Mouse (Mus musculus): ENCODE results near the gene Sqstm1. TPM values are rescaled to one million over a fixed set of nuclear protein-coding genes. Genes with fewer than 3 reads are reported as not detected.

Sqstm1 gene
- polyA plus RNA-seq, 1 experiment from 2014 or later = 213 TPM

DNA sequence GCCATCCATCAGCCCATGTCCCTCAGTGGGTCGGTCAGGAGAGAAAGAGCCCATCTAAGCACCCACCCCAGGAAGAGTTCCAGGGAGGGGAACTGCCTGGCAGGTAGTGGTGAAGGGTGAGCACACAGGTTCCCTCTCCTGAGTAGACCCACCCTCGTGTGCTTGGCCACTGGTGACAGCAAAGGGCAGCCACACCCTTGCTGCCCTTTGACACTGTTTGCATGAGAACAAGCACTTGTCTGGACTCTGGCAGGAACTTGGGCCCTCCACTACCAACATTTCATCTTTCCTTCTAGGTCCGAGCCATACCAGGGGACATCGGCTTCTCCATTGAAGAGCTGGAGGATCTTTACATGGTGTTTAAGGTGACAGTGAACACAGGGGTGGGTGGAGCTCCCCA, 51.3 kb downstream of the Sqstm1 start:
- H3K36me3 ChIP-seq = peaks cover 87% of the 10 kb centered on the region
- no peak overlapping the region for H3K9ac ChIP-seq
- no peaks in the 10 kb centered on the region for H3K27me3 ChIP-seq
- H3K4me1 ChIP-seq (replicated peaks) = peaks cover 5% of the 10 kb centered on the region
- WGBS = 68% methylated on average over 4 of the region's 4 CpGs
- no peaks in the 10 kb centered on the region for H3K9me3 ChIP-seq (replicated peaks)
- no peak overlapping the region for H3K4me2 ChIP-seq
- no peak overlapping the region for H3K27ac ChIP-seq
- H3K4me3 ChIP-seq = no peak overlapping the region
- ATAC-seq (replicated peaks; ENCODE audit: insufficient number of reproducible peaks, insufficient read depth, low FRiP score, low read depth) = no peak

GRCm38 (mm10) chr11:50158346-50158745, 52.3 kb downstream of the Sqstm1 start:
- Histone ChIP-seq H3K4me3 (no peak overlapping the region), H3K9me3 (replicated peaks) (no peaks in the 10 kb centered on the region), H3K4me1 (replicated peaks) (peaks cover 5% of the 10 kb centered on the region), H3K4me2 (no peak overlapping the region), H3K27ac (no peak overlapping the region), H3K9ac (no peak overlapping the region), H3K36me3 (peaks cover 86% of the 10 kb centered on the region), H3K27me3 (no peaks in the 10 kb centered on the region)
- WGBS = 87% methylated on average over 7 of the region's 7 CpGs
- no peak for ATAC-seq (replicated peaks; ENCODE audit: insufficient number of reproducible peaks, insufficient read depth, low FRiP score, low read depth)

GRCm38 (mm10) chr11:50156725-50157258, 53.8 kb downstream of the Sqstm1 start:
- Histone ChIP-seq H3K9ac (no peak overlapping the region), H3K27me3 (no peaks in the 10 kb centered on the region), H3K36me3 (peaks cover 90% of the 10 kb centered on the region), H3K4me3 (no peak overlapping the region), H3K9me3 (replicated peaks) (no peaks in the 10 kb centered on the region), H3K4me2 (no peak overlapping the region), H3K27ac (no peak overlapping the region), H3K4me1 (replicated peaks) (peaks cover 2% of the 10 kb centered on the region)
- ATAC-seq (replicated peaks; ENCODE audit: insufficient number of reproducible peaks, insufficient read depth, low FRiP score, low read depth) = no peak
- WGBS = 90% methylated on average over 16 of the region's 16 CpGs

GRCm38 (mm10) chr11:50155785-50156184, 54.8 kb downstream of the Sqstm1 start:
- Histone ChIP-seq H3K36me3 (peaks cover 95% of the 10 kb centered on the region), H3K4me1 (replicated peaks) (no peaks in the 10 kb centered on the region), H3K27ac (no peak overlapping the region), H3K9me3 (replicated peaks) (no peaks in the 10 kb centered on the region), H3K4me2 (no peak overlapping the region), H3K4me3 (no peak overlapping the region), H3K27me3 (no peaks in the 10 kb centered on the region), H3K9ac (no peak overlapping the region)
- ATAC-seq (replicated peaks; ENCODE audit: insufficient number of reproducible peaks, insufficient read depth, low FRiP score, low read depth) = no peak
- 90% methylated on average over 2 of the region's 2 CpGs for WGBS

DNA sequence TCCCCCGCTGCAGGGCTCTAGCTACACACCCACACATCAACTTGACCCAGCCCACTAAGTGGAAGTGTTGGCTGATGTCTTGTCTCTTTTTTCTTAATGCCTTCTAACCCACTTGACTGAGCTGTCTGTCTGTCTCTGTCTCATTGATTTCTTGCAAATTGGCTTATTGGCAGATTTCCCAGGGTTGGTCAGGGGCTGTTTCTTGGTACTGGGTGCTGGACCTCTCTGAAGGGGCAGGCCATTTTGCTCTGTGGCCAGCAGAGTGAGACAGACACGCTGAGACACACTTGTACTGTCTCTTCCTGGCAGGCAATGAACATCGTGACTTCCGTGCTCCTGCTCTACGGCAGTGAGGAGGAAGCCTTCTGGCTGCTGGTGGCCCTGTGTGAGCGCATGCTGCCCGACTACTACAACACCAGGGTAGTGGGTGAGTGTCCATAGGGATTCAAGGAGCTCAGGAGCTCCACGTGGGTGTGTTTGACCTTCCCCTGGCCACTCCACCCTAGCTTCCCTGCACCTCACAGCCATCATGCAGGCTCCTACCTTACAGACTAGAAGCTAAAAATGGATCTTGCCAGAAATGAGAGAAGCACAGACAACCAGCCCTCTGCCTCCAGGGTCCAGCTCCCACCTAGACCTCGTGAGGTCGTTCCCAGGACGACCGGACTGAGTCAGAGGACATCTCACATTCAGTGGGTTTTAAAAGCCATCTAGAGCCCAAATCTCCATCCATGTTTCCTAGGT, 55.7 kb downstream of the Sqstm1 start:
- Histone ChIP-seq H3K4me2 (no peak overlapping the region), H3K9me3 (replicated peaks) (no peaks in the 10 kb centered on the region), H3K27me3 (no peaks in the 10 kb centered on the region), H3K4me1 (replicated peaks) (no peaks in the 10 kb centered on the region), H3K36me3 (peaks cover 95% of the 10 kb centered on the region), H3K4me3 (no peak overlapping the region), H3K9ac (no peak overlapping the region), H3K27ac (no peak overlapping the region)
- 75% methylated on average over 12 of the region's 12 CpGs for WGBS
- no peak for ATAC-seq (replicated peaks; ENCODE audit: insufficient number of reproducible peaks, insufficient read depth, low FRiP score, low read depth)

- H3K9me3 ChIP-seq (replicated peaks) = no peaks in the 10 kb centered on the region
- no peaks in the 10 kb centered on the region for H3K4me1 ChIP-seq (replicated peaks)
- no peak overlapping the region for H3K27ac ChIP-seq
- peaks cover 95% of the 10 kb centered on the region for H3K36me3 ChIP-seq
- H3K27me3 ChIP-seq = no peaks in the 10 kb centered on the region
- WGBS = 71% methylated on average over 9 of the region's 9 CpGs
- ATAC-seq (replicated peaks; ENCODE audit: insufficient number of reproducible peaks, insufficient read depth, low FRiP score, low read depth) = no peak
- no peak overlapping the region for H3K9ac ChIP-seq
- H3K4me3 ChIP-seq = no peak overlapping the region
- H3K4me2 ChIP-seq = no peak overlapping the region
These were observed 56.5 kb downstream of the Sqstm1 start for GRCm38 (mm10) chr11:50154166-50154565.

GRCm38 (mm10) chr11:50151374-50151773, 59.3 kb downstream of the Sqstm1 start:
- Histone ChIP-seq H3K4me1 (replicated peaks) (peaks cover 14% of the 10 kb centered on the region), H3K27me3 (no peaks in the 10 kb centered on the region), H3K4me3 (no peak overlapping the region), H3K4me2 (no peak overlapping the region), H3K9ac (no peak overlapping the region), H3K9me3 (replicated peaks) (no peaks in the 10 kb centered on the region), H3K27ac (no peak overlapping the region), H3K36me3 (peaks cover 81% of the 10 kb centered on the region)
- WGBS = 84% methylated on average over 3 of the region's 3 CpGs
- ATAC-seq (replicated peaks; ENCODE audit: insufficient number of reproducible peaks, insufficient read depth, low FRiP score, low read depth) = no peak

GRCm38 (mm10) chr11:50149603-50150150, 61.0 kb downstream of the Sqstm1 start:
- Histone ChIP-seq H3K27me3 (no peaks in the 10 kb centered on the region), H3K9ac (no peak overlapping the region), H3K36me3 (peaks cover 79% of the 10 kb centered on the region), H3K4me3 (no peak overlapping the region), H3K4me2 (no peak overlapping the region), H3K4me1 (replicated peaks) (peaks cover 14% of the 10 kb centered on the region), H3K27ac (no peak overlapping the region), H3K9me3 (replicated peaks) (no peaks in the 10 kb centered on the region)
- 81% methylated on average over 9 of the region's 9 CpGs for WGBS
- ATAC-seq (replicated peaks; ENCODE audit: insufficient number of reproducible peaks, insufficient read depth, low FRiP score, low read depth) = no peak

Small RNAs within 50 kb of the gene (microRNA-seq; reads per million reads assigned to microRNA genes)
- gene Mir6919 = not detected

Other genes starting within 250 kb of the Sqstm1 start
- 39.6 and 42.8 TPM in 2 replicates for gene Rnf130, start 185.5 kb downstream of the Sqstm1 start, polyA plus RNA-seq (2015; fragmentation: Nextera tagmentation; extraction: Ambion mirVana)
- 25.6 and 33.8 TPM in 2 replicates for gene Tbc1d9b, start 79.4 kb downstream of the Sqstm1 start, polyA plus RNA-seq (2015; fragmentation: Nextera tagmentation; extraction: Ambion mirVana)
- 7.9 and 12.2 TPM in 2 replicates for gene Mrnip, start 36.4 kb downstream of the Sqstm1 start, polyA plus RNA-seq (2015; fragmentation: Nextera tagmentation; extraction: Ambion mirVana)
- 29.2 and 35.5 TPM in 2 replicates for gene Mgat4b, start 63 bp upstream of the Sqstm1 start, polyA plus RNA-seq (2015; fragmentation: Nextera tagmentation; extraction: Ambion mirVana)
- 1.6 and 2.6 TPM in 2 replicates for gene Ltc4s, start 27.8 kb upstream of the Sqstm1 start, polyA plus RNA-seq (2015; fragmentation: Nextera tagmentation; extraction: Ambion mirVana)
- gene Maml1, start 81.5 kb upstream of the Sqstm1 start, polyA plus RNA-seq (2015; fragmentation: Nextera tagmentation; extraction: Ambion mirVana) = 3.2 and 3.8 TPM in 2 replicates
- gene Canx, start 114.8 kb upstream of the Sqstm1 start, polyA plus RNA-seq (2015; fragmentation: Nextera tagmentation; extraction: Ambion mirVana) = 247 and 251 TPM in 2 replicates
- gene Cby3, start 143.6 kb upstream of the Sqstm1 start, polyA plus RNA-seq (2015; fragmentation: Nextera tagmentation; extraction: Ambion mirVana) = 0.20 and 0.30 TPM in 2 replicates
- gene Hnrnph1, start 166.2 kb upstream of the Sqstm1 start, polyA plus RNA-seq (2015; fragmentation: Nextera tagmentation; extraction: Ambion mirVana) = 190 and 235 TPM in 2 replicates
- gene Rufy1, start 220.3 kb upstream of the Sqstm1 start, polyA plus RNA-seq (2015; fragmentation: Nextera tagmentation; extraction: Ambion mirVana) = 25.6 and 28.9 TPM in 2 replicates

Data from heart, embryonic 15.5 days (tissue).